Mouse (Mus musculus) bone marrow macrophage, adult 2 months (primary cell): ENCODE data around the gene Mmp7.

Experiments used
- CTCF ChIP-seq: IDR thresholded peaks from 2 replicates; pipeline ENCODE4 v1.5.1; 2012; ENCODE audit warnings: low read depth, mild to moderate bottlenecking, low read length, moderate library complexity
- POLR2A ChIP-seq: IDR thresholded peaks from 2 replicates; pipeline ENCODE4 v1.6.1; 2012; ENCODE audit warnings: mild to moderate bottlenecking, low read depth, low read length, borderline replicate concordance

GRCm38 (mm10) chr9:7711196-7711595, 19.3 kb downstream of the Mmp7 start:
- no peak for TF ChIP-seq POLR2A
- TF ChIP-seq CTCF = no peak
